Mouse (Mus musculus) right cerebral cortex, postnatal 36 days (tissue): ENCODE measurements around the gene Wdr46.
"Not testable (repeated sequence)": the region's sequence is repeated elsewhere in the genome, so short reads cannot be mapped to it uniquely, and the experiment has no call there.

Experiments
- DNase-seq, 2 experiments: peaks; one replicate each; pipeline ENCODE4 v3.0.0; 2022; ENCODE audit warnings: low spot score in 2 of 2, mixed read lengths in 1 of 2

Wdr46 gene

GRCm38 (mm10) chr17:33940206-33940805, at the start of gene Wdr46, which contains the start of gene Pfdn6:
Wdr46 (plus strand) TSS chr17:33940660.
Pfdn6 (minus strand) TSS chr17:33940343.
- DNase-seq, result peak; percentile 86 to 89

GRCm38 (mm10) chr17:33891357-33891756, 49.1 kb upstream of the Wdr46 start:
- no peak for DNase-seq

DNA sequence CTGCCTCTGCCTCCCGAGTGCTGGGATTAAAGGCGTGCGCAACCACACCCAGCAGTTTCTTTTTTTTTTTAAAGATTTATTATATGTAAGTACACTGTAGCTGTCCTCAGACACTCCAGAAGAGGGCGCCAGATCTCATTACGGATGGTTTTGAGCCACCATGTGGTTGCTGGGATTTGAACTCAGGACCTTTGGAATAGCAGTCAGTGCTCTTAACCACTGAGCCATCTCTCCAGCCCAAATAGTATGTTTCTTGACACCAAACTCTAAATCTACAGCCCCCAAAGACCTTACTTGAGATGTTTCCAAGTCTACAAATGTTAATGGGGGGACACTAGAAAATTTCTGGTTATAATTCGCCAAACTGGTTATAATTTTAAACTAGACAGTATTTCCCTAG, 48.6 kb upstream of the Wdr46 start:
- DNase-seq, result not testable (repeated sequence)

DNA sequence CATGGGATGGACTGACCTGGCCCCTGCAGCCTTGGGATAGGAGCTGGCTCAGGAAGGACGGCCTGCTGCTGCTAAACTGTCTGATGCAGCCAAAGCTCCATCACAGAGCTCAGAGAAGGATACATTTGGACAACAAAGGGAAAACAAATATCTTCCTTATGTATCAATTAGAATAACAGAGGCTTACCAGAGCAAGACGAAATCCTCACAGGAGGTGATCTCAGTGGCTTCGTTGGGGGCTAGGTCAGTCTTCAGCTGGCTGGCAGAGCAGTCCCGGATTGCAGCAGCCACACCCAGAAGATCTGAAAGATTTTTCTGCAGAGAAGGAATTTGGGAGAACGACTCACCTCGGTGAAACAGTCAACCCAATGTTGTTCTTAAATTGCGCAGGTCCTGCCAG, 48.0 kb upstream of the Wdr46 start:
- no peak for DNase-seq

DNA sequence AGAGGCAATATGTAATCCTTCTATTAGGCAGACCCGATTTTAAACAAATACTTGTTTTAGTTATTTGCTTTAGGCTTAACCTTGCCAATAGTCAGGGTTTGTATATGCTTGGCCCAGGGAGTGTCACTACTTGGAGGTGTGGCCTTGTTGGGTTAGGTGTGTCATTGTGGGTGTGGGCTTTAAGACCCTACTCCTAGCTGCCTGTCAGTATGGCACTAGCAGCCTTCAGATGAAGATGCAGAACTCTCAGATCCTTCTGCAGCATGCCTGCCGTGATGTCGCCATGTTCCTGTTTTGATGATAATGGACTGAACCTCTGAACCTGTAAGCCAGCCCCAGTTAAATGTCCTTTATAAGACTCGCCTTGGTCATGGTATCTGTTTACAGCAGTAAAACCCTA, 47.4 kb upstream of the Wdr46 start:
- DNase-seq, result not testable (repeated sequence)

DNA sequence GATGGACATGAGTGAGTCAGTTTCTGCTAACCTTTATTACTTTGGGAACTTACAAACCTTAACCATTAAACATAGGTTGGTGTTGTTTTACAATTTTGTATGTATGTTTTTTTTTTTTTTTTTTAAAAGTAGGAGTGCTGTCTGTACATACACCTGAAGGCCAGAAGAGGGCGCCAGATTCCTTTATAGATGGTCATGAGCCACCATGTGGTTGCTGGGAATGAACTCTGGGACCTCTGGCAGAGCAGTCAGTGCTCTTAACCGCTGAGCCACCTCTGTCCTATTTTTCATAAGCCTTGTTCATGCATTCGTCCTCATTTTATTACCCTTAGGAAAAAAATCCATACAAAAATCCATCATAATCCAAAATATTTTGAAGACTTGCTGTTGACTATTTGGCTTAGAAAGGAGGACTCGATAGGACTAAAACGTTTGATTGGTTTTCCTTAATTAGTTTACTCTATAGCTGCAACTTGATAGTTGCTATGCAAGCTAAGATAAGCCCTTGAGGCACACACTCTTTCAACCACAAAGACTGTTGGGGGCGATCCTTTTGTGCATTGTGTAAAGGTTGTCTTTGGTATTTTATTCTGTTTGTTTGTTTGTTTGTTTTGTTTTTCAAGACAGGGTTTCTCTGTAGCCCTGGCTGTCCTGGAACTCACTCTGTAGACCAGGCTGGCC, 43.2 kb upstream of the Wdr46 start:
- no peak for DNase-seq

DNA sequence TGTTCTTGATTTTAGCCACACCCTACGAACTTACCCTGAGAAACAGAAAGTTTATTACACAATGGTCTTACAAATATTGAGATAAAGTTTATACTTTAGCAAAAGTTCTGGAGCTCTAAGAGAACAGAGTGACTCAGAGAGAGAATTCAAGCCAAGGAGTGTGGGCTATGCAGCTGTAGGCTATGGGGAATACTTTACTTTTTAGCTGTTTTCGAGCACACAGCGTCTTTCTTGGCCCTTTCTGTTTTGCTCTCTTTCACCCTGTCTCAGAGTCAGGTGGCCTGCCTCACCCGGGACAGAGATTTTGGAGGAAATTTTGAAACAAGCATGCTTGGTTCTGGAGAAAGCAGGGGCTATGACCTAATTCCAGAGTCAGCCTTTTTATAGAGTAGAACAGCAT, 42.3 kb upstream of the Wdr46 start:
- not testable (repeated sequence) for DNase-seq

- no peak for DNase-seq
Measured at GRCm38 (mm10) chr17:33899642-33900041, 40.8 kb upstream of the Wdr46 start.

DNA sequence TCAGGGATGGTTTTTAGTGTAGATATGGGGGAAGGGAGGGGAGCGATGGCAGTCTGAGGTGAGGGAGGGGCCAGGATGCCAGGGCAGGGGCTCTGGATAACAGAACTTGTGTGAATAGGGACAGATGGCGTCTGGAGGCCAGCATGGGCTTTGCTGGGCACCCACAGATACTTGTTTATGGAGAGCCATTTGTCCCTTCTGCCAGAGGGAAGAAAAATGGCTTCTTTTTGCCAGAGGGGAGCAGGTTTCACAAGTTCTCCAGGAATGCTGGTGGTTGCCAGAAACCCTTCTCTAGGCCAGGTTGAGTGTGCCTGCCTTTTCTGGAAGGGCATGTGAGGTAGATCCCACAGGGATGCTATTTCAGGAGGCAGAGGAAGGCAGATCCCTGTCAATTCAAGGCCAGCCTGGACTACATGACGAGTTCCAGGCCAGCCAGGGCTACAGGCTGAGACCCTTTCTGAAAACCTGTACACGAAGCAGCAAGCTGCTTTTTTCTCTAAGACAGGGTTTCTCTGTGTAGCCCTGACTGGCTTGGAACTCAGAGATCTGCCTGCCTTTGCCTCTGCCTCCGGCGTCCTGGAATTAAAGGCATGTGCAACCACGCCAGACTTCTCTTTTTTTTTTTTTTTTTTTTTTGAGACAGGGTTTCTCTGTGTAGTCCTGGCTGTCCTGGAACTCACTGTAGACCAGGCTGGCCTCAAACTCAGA, 40.0 kb upstream of the Wdr46 start:
- no peak for DNase-seq

DNA sequence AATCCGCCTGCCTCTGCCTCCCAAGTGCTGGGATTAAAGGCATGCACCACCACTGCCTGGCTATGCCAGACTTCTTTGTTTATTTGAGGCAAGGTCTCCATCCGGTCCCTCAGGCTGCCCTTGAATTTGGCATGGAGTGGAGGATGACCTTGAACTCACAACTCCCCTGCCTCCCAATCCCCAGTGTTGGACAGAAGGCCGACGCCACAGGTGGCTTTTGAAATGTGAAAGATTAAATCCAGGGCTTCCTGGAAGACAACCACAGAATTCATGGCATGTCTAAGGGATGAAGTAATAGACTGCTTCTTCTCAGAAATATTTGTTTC, 39.5 kb upstream of the Wdr46 start:
- DNase-seq, result no peak

GRCm38 (mm10) chr17:33901653-33902052, 38.8 kb upstream of the Wdr46 start:
- DNase-seq, result no peak

DNA sequence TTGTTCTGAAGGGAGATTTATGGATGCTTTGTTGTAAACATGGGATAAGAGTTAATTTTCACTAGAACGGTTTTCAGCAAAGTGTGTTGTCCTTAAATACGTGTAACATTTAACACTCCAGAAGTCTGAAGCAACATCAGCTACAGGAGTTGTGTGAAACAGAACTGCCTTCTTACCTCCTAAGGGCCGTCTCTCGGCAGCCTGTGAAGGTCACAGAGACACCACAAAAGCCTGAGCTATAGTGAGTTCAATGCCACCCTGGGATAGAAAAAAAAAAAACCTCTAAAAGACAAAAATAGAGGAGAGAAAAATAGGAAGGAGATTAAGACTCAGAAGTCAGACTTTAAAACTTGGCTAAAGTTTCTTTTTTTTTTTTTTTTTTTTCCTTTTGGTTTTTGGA, 38.4 kb upstream of the Wdr46 start:
- no peak for DNase-seq

DNA sequence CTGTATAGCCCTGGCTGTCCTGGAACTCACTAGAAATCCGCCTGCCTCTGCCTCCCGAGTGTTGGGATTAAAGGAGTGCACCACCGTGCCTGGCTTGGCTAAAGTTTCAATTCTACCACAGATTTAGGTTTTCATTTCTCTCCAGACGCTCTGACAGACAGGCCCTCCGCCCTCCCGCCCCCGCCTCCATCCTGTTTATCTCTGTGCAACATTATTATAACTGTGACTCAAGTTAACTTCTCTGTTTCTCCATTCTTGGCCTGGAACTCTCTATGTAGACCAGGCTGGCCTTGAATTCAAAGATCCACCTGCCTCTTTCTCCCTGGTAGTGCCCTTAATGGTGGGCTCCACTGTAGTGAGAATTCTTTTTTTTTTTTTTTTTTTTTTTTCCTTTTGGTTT, 38.0 kb upstream of the Wdr46 start:
- no peak for DNase-seq

- not testable (repeated sequence) for DNase-seq
Measured at GRCm38 (mm10) chr17:33903911-33904651, 36.4 kb upstream of the Wdr46 start.

DNA sequence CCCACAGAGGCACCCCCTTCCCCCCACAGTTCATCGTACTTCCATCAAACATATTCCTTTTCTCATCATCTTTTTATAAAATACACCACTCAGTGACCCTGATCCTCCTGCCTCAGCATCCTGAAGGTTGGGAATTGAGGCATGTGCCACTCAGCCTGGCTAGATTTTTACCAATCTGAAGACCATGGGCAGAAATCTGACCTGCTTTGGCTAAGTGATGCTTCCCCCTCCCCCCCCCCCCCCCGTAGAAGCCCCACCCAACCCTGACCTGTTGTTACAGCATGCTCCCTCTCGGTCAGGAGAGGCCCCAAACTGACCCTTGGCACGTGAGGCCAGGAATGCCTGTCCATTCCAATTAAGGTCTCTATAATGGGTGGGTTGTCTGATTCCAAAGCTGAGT, 35.6 kb upstream of the Wdr46 start, which contains the start of gene Platr17:
Platr17 (plus strand) TSS at position 301 of the 400 bp plus-strand sequence.
- not testable (repeated sequence) for DNase-seq

DNA sequence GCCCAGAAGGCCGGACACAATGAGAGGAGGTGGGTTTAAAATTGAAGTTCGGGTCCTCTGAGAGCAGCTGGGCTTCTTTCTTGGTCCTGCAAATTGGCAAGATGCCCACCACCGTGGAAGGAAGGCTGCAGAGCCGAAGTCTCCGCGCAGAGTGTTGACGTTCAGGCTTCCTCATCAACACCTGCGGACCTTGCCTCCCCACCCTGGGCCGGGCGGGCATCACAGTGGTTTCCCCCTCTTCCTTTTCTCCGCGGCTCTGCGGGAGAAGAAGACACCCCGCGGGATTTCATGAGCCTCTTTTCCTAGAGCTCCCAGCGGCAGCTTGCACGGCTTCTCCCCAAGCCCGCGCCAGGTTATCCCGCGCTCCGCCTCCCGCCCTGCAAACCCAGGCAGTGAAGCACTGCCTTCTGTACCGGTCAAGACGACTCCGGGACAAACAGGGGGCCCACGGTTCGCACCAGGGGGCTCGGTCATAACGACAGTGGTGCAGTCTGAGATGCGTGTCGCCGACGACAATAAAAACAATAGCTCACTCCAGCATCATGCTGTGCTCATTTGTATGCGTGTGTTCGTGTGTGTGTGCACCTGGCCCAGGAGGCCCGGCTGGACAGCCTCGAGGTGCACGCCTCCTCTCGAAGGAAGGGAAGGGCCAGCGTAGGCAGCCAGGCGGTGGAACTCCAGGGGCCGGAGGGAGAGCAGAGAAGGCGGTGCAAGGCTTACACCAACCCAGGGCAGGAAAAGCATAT, 32.0 kb upstream of the Wdr46 start:
- no peak for DNase-seq

- peak; percentile 98 to 99 for DNase-seq
Measured at GRCm38 (mm10) chr17:33909077-33909868, 31.2 kb upstream of the Wdr46 start, which contains the start of gene Daxx. Daxx (plus strand) TSS chr17:33909414.

DNA sequence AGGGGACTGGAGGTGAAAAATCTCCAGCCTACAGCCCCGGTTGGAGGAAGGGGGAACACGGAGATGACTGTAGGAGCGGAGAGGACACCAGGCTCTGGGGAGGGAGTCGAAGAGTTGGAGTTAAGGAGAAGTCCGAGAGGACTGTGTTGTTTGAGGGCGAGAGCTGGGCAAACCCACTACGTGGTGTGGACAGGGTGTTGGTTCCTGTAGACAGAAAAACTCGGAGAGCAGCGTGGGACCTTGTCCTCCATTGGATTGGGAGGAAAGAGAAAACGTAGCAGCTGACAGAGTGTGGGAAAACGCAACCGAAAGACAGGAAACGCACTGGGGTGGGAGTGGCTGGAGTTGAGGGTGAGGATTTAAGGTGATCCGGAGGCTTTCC, 30.6 kb upstream of the Wdr46 start:
- DNase-seq, result no peak

DNA sequence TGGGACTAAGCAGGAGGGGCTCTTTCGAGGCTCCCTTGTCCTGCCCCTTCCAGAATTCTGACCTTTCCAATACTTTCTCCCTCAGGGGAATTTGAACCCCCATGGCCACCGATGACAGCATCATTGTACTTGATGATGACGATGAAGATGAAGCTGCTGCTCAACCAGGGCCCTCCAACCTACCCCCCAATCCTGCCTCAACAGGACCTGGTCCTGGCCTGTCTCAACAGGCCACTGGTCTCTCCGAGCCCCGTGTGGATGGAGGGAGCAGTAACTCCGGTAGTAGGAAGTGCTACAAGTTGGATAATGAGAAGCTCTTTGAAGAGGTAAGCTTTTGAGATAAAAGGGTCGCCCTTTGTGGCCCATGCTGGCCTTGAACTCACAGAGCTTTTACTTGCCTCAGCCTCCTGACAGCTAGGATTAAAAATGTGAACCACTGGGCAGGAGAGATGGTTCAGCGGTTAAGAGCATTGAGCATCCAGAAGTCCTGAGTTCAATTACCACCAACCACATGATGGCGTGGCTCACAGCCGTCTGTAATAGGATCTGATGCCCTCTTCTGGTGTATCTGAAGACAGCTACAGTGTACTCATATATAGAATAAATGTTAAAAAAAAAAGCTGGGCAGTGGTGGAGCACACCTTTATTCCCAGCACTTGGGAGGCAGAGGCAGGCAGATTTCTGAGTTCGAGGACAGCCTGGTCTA, 30.0 kb upstream of the Wdr46 start:
- no peak for DNase-seq
